Mouse (Mus musculus) urinary bladder, postnatal 25 days (tissue): ENCODE data around the gene Arl13a.
A peak's percentile ranks its signal among the peaks of the same experiment; 100 is the strongest.
"Not testable (repeated sequence)": the region's sequence is repeated elsewhere in the genome, so short reads cannot be mapped to it uniquely, and the experiment has no call there.

Experiments
- DNase-seq: peaks from one replicate; pipeline ENCODE4 v3.0.0; 2022; ENCODE audit warnings: low spot score

The Arl13a gene

DNA sequence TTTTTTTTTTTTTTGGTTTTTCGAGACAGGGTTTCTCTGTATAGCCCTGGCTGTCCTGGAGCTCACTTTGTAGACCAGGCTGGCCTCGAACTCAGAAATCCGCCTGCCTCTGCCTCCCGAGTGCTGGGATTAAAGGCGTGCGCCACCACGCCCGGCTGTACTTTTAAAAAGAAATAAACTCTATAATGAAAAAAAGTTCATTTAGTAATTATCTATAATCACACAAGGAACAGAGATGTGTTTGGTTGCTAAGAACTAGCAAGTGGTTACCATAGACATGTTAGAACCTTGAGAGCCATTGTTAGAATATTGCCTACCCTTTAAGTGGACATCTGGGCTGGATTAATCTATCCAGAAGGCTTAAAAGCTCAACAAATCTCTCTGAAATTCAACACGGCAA, at the start of gene Arl13a:
Arl13a (plus strand) TSS at position 301 of the 400 bp plus-strand sequence.
- DNase-seq, result not testable (repeated sequence)

- DNase-seq, result no peak
Measured at GRCm38 (mm10) chrX:134140024-134140423, 47.3 kb upstream of the Arl13a start.

GRCm38 (mm10) chrX:134141551-134141950, 45.8 kb upstream of the Arl13a start:
- DNase-seq, result no peak

GRCm38 (mm10) chrX:134141986-134142385, 45.3 kb upstream of the Arl13a start:
- DNase-seq, result no peak

DNA sequence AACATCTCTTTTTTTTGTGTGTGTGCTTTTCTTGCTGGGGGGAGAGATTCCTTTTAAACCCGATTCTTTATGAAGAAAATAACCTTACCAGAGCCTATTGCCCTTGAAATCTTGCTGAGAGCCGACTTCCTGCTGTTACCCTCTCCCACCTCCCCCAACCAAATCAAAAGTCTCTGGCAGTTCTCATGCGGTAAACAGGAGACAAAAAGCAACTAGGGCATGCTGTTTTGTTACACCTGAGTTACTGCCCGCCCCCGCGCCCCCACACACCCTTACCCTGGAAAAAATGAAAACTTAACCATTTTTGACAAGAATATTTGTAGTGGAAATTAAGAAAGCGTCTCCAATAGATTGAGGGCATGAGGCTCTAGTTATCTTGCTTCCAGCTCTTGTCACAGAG, 29.1 kb upstream of the Arl13a start:
- DNase-seq, result no peak

DNA sequence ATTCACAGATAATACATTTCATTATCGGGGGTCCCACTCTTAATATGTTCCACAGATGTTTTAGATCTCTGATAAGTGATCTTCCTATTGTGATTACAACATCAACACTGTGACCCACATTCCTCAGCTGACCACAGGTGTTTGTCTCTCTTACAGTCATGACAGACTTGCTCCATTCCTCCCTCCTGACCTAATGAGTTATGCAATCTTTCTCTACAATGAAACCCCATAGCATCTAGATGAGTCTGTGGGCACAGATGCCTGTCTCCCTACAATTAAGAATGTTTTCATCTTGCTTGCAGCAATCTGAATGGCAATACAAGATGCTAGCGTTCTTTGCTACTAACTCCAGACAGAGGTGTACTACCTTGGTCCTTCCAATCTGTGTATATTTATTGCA, 26.9 kb upstream of the Arl13a start:
- no peak for DNase-seq

DNA sequence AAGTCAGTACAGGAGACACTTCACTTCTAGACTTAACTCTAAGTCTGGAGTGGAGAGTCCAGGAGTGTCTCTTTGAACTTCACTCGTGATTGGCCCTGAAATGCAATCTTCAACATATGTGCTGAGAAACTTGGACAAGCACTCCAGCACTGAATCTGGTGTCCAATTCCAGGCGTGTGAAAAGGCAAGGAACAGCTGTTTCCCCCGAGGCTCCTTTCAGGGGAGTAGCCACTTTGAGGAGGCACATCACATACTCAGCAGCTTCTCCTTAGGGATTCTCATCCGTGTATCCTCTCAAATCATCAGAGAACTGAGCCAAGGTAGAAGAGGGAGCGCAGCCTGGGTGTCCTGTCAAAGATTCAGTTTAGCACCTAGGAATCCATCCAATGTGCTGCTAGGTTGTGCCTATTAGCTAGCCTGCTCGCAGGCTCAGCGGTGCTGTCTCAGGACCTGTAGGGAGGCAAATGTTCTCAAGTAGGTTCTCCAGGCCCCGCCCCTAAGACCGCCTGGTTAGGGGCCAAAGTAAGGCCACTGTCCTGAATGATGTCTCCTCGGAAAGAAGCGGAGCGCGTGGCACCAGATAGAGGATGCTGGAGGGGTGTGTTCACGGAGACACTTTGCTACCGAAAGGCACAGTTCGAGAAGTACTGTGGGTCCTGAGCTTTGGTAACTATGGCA, 25.1 kb upstream of the Arl13a start, which contains the start of gene Xkrx:
Xkrx (minus strand) TSS at position 34 of the 678 bp plus-strand sequence.
- DNase-seq, result peak; percentile 3

DNA sequence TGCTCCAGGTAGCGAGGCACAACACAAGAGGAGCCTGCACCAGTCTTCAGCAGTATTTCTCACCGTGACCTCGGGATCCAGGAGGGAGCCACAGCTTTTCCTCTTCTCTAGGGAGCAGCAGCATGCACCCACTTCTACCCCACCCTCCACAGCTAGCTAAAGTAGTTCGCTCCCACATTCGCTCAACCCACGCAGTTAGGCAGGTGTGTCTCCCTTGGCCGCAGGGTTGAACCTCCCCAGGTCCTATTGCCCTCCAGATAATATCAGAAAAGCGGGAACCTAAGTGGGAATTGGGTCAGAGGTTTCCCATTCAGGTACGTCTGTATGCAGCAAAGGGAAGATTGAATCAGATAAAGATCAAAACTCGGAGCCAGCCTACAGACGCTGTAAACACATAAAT, 24.5 kb upstream of the Arl13a start:
- peak; percentile 8 for DNase-seq

GRCm38 (mm10) chrX:134163484-134163883, 23.8 kb upstream of the Arl13a start:
- no peak for DNase-seq

DNA sequence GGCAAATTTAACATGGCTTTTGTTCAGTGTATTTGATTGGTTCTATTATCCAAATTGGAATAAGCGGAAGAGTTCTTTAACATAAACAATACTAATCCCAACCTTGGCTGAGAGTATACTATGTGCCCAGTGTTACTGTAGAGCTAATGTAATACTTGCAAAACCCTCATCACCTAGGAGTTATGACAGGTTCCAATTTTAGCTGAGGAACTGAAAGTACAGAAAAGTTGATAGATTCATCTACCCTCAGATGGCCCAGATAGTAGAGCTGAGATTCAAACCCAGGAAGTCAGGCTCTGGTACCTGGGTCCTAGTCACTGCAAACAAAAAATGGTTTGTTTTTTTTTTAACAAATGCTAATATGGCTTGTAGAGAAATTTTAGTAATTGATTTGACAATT, 16.7 kb upstream of the Arl13a start:
- no peak for DNase-seq

- no peak for DNase-seq
Measured at GRCm38 (mm10) chrX:134174699-134175098, 12.6 kb upstream of the Arl13a start.

GRCm38 (mm10) chrX:134208491-134208890, 21.2 kb downstream of the Arl13a start:
- DNase-seq, result no peak

GRCm38 (mm10) chrX:134211151-134211642, 23.9 kb downstream of the Arl13a start:
- DNase-seq, result no peak

GRCm38 (mm10) chrX:134218161-134218560, 30.9 kb downstream of the Arl13a start:
- no peak for DNase-seq

- DNase-seq, result no peak
Measured at GRCm38 (mm10) chrX:134220618-134221017, 33.3 kb downstream of the Arl13a start.

DNA sequence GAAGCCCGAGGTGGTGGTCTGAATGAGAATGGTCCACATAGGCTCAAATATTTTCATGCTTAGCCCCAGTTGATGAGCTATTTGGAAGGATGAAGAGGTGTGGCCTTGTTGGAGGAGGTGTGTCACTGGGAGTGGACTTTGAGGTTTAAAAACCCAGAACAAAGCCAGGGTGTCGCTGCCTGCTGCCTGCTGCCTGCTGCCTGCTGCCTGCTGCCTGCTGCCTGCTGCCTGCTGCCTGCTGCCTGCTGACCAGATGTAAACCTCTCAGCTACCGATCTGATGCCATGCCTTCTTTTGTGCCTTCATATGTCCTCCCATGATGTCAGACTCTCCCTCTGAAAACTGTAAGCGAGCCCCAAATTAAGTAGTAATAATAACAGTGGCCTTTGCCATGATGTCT, 34.6 kb downstream of the Arl13a start, which contains the start of gene Nox1:
Nox1 (minus strand) TSS at position 101 of the 400 bp plus-strand sequence.
- no peak for DNase-seq

DNA sequence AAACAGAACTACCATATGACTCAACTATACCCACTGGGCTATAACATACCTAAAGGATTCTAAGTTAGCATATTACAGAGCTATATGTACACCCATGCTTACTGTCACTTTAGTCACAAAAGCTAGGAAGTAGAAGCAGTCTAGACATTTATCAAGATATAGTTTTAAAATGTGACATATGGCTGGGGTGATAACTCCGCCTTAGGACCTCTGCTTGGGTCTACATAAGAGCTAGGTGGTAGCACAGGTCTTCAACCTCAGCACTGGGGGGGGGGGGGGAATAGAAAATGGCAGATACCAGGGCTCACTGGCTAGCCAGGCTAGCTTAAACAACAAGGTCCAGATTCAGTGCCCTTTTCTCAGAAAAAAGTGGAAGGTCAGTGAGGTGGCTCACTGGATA, 45.7 kb downstream of the Arl13a start:
- no peak for DNase-seq

- no peak for DNase-seq
Measured at GRCm38 (mm10) chrX:134238266-134238665, 51.0 kb downstream of the Arl13a start.

DNA sequence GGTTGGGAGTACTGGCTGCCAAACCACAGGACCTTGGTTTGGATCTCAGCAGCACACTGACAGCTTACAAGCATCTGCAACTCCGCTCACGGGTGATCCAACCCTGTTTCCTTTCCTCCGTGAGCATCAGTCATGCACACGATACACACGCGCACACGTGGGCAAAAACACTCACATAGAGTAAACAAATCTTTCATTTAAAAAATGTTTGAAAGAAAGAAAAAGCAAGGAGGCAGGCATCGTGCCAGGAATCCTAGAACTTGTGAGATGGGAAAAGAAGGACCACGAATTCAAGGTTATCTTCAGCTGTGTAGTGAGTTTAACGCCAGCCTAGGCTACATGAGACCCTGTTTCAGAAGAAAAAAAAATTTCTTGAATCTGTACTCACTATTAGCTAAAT, 58.6 kb downstream of the Arl13a start:
- DNase-seq, result no peak

- DNase-seq, result no peak
Measured at GRCm38 (mm10) chrX:134248202-134248601, 60.9 kb downstream of the Arl13a start.
